Mouse (Mus musculus) heart, adult 2 months (tissue): ENCODE results near the gene Ttc8.

Experiments
- CTCF ChIP-seq: fragments of 200-600 bp; IDR thresholded peaks from 2 replicates; pipeline ENCODE4 v1.8.1; 2022; ENCODE audit warnings: antibody characterized with exemption, mild to moderate bottlenecking, moderate library complexity
- EP300 ChIP-seq: fragments of 200-500 bp; IDR thresholded peaks from 2 replicates; pipeline ENCODE4 v1.6.1; 2011; ENCODE audit warnings: low read depth, low read length, control low read depth; ENCODE audit not compliant: insufficient read depth
- POLR2A ChIP-seq: fragments of 200-500 bp; IDR thresholded peaks from 2 replicates; pipeline ENCODE4 v1.6.1; 2011; ENCODE audit warnings: mild to moderate bottlenecking, low read depth, low read length, control low read depth; ENCODE audit not compliant: insufficient read depth

DNA sequence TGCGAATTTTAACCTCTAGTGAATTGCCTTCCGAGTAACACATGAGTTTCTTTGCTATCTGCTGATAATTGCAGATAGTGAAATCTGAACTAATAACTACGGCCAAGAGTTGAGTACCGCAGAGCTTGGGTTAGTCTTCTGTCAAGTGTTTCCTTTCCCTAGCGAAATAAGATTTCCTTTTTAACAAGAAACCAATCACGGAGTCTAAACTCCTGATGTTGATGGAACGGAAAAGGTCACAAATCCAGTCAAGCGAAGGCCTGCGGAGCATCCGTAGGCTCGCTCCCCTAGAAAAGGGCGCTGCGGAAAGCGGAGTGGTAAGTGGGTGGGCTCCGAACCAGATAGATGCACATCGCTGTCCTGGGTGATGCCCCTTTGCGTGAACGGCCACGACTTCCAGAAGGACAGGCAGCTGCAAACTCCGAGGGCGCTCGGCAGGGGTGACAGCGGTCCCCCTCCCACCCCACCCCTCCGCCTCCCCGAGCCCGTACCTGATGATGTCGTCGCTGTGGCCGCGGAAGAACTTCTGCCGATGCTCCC lies 20.0 kb upstream of the Ttc8 start:
- TF ChIP-seq POLR2A (no peak), CTCF (no peak), EP300 (no peak)
